Mouse (Mus musculus) activated CD4-positive, CD25-positive, alpha-beta regulatory T cell, adult 4 months (primary cell): ENCODE results near the gene Cd151. TPM values are rescaled to one million over a fixed set of nuclear protein-coding genes. Genes with fewer than 3 reads are reported as not detected.

Experiments
- ATAC-seq: one replicate; pipeline ENCODE4 v1.8.0; 2017
- polyA plus RNA-seq, 2 experiments: library from polyadenylated mRNA; unstranded; fragments of 100-300 nt; shearing (Covaris generic); gene quantifications; one replicate each; pipeline ENCODE4 v1.2.1; 2017

The Cd151 gene
- polyA plus RNA-seq: 1 to 10 TPM; 8.3 to 8.7 TPM

DNA sequence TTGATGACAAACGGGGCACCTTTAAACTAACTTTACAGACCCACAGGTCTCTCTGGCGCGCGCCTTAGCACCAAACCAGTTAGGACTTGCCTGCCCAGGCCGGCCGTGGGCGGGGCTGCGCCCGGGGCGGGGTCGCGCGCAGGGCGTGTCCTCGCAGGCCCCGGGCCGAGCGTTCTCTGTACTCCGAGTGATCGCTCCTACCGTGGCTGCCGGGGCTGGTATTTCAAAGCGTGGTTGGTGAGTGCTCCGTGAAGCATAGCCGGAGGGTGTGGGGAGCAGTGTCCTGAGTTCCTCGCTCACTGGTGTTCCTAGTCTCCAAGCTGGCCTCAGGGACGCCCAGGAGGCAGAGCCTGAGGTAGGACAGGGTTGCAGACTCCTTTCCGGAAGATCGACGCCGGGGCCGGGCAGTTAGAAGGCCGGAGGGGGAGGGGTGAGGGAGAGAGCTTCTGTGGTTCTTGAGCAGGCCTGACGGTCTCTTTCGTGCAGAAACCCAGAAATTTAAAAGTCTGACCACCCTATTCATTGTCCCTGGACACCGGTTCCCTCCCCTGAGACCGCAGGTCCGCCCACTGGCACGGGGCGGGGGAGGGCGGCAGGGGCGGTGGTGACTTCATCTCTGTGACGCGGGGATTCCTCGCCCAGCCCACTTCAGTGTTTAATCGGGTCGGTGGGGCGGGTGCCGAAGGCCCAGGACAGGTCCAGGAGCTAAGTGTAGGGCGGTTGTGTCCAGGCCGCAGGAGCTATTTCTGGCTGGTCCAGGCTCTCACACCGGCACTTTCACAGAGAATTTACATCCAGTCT lies at the start of gene Cd151:
Gene Cd151 (plus strand): TSS at position 163 of the 801 bp plus-strand sequence.
- ATAC-seq: peak; percentile 58

DNA sequence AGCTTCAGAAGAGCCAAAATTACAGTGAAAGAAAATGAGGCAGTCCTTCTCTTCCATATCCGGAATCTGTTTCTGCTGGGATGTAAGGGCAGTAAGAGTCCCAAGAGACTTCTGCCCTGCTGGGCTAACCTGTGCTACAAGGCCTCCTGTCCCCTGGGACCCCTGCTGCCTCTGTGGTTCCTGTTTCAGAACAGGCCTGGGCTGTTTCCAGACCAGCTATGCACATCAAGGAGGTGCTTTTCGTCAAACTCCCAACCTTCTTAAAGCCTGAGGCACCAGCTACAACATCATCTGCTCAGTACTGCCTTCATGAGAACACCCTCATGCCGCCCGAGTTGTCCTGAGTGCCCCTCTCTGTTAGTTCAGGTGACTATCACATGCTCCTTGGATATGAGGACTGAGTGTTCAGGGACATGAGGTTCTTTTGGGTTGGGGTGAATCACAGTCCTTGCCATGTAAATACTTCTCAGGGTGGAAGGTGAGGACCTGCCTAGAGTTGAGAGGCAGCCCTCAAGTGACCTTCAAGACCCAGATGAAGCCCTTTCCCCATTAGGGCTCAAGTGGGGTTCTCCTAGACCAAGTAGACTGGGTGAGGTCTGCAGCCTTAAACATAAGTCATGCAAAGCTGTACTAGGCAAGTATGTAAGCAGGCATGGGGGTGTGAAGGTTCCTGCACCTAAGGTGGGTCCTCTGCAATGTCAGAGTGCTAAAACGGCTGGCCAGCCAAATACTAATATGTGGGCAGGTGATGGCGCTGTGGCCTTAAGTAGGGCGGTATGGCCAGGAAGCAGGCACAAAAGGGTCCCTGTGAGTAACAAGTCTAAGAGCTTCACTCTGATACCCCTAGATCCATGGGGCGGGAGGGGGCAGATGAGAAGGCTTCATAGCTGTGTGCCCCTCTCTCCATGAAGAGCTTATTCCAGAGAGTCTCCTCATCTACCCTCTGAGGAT lies 49.2 kb upstream of the Cd151 start:
- no peak for ATAC-seq

GRCm38 (mm10) chr7:141418970-141419369 lies 48.2 kb upstream of the Cd151 start:
- ATAC-seq: no peak

DNA sequence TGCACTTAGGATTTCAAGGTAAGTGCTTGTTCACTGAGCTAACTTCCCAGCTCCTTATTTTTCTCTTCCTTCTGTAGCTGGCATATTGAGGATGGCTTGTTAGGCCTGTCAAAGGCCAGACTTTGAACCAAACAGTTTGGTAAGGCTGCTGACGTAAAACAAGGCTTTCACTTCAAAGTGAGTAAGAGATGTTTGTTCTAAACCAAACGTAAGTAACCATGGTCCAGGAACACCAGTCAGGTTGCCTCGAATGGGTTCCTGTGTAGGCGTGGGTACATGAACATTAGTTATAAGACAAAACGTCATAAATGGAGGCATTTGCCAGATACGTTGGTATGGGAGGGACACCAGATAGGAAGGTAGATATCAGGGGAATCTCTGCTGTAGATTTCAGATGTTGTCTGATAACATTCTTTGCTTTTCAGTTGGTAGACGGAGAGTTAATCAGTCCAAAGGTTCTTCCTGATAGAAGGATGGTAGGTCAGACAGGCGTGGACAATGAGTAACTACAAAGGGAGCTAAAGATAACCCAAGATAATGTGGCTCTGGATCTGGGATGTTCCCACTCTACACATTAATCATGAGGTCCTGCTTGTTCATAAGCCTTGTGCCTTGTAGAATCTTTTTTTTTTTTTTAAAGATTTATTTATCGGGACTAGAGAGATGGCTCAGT lies 47.0 kb upstream of the Cd151 start:
- no peak for ATAC-seq

- no peak for ATAC-seq
Measured at GRCm38 (mm10) chr7:141423811-141424210, 43.4 kb upstream of the Cd151 start.

- ATAC-seq: no peak
Measured at GRCm38 (mm10) chr7:141426948-141427730, 40.1 kb upstream of the Cd151 start.

- ATAC-seq: no peak
Measured at GRCm38 (mm10) chr7:141428701-141429100, 38.5 kb upstream of the Cd151 start.

DNA sequence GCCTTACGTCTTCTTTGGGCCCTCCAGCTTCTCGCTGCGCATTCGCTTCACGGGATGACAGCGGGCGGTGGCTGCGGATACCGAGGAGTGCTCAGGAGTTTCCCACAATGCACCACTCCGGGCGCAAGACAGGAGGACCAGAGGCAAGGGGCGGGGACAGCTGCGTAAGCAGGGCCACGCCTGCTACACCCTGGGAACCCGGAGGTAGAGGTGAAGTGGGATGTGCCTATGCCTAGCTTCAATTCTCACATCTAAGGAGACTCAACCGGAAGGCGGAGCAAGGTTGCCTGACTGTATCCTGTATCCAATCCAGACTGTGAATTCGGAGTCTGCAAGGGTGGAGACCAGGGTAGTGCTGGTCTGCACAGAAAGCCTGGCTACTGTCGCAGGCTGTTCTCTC lies 37.9 kb upstream of the Cd151 start, which contains the start of gene Cend1:
Gene Cend1 (minus strand): TSS at position 182 of the 400 bp plus-strand sequence.
- no peak for ATAC-seq

- no peak for ATAC-seq
Measured at GRCm38 (mm10) chr7:141429840-141430584, 37.2 kb upstream of the Cd151 start.

DNA sequence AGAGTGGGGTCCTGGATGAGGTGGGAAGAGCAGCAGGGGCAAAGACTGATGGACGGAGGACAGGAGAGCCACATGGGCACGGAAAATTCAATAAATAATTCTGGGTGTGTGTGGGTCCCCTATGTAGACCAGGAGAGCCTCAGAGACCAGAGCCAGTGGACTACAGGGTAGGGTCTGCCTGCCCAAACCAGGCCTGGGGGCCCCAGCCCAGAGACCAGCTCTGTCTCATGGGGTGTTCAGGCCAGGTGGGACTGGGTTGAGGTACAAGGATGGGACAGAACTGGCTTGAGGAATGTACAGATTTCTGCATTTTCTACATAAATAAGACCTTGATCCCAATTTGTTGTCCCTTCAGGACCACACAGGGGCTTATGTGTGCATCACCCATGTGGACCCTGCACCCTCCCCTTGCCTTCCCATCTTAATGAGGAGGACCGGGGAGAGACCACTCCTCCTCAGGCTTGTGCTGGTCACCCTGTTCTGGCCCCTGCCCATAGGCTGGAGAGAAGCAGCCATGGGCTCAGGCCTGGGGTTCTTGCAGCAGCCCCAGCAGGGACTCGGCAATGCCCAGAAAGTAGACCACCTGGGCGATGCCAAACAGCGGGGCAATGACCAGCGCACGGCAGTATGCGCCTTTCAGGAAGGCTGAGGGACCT lies 36.5 kb upstream of the Cd151 start:
- ATAC-seq: no peak

- ATAC-seq: no peak
Measured at GRCm38 (mm10) chr7:141431434-141432185, 35.6 kb upstream of the Cd151 start.

- no peak for ATAC-seq
Measured at GRCm38 (mm10) chr7:141432186-141432611, 35.0 kb upstream of the Cd151 start.

GRCm38 (mm10) chr7:141432741-141433516 lies 34.3 kb upstream of the Cd151 start:
- ATAC-seq: no peak

- no peak for ATAC-seq
Measured at GRCm38 (mm10) chr7:141433517-141434400, 33.4 kb upstream of the Cd151 start.

DNA sequence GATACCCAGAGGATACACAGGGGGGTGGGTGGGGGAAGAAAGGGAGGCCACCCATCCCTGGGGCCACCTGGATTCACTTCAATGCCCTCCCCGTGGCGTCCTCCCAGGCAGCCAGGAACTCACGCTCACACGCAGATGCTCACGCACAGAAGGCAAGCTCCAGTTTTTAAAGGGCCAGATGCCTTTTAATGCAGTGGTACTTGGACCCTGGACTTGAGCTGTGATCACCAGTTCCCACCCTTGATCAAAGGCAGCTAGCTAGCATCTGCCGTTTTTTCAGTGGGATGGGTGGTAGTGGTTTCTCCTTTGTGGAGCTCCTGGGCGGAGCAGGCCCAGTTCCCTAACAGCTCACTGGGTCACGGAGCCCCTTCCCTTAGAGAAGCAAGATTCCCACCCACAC lies 32.7 kb upstream of the Cd151 start:
- no peak for ATAC-seq

- ATAC-seq: peak; percentile 64
Measured at GRCm38 (mm10) chr7:141435129-141435855, 31.9 kb upstream of the Cd151 start.

GRCm38 (mm10) chr7:141435856-141436522 lies 31.2 kb upstream of the Cd151 start:
- no peak for ATAC-seq
